Mouse (Mus musculus): ENCODE data around the gene 1700015F17Rik. TPM values are rescaled to one million over a fixed set of nuclear protein-coding genes. Genes with fewer than 3 reads are reported as not detected.

The 1700015F17Rik gene
- total and polyA plus RNA-seq, 3 experiments, result not detected

GRCm38 (mm10) chr5:5419992-5420455 is 58.9 kb downstream of the 1700015F17Rik start, which contains the start of gene Cdk14 (continued):
- TF ChIP-seq POLR2AphosphoS2 (IDR thresholded peaks at IDR 0.05; ENCODE audit: low read depth, low read length) (peak; percentile 78; the same call in 1 of the 2 replicates), IRF4 (IDR thresholded peaks at IDR 0.05; ENCODE audit: low read depth, low read length) (peak; percentile 81), ZC3H11A (IDR thresholded peaks at IDR 0.05; ENCODE audit: low read depth, low read length) (no peak), HCFC1 (IDR thresholded peaks at IDR 0.05; ENCODE audit: low read depth, low read length) (peak; percentile 85), POLR2A (IDR thresholded peaks at IDR 0.05; ENCODE audit: low read depth, low read length) (peak; percentile 95), MYC (IDR thresholded peaks at IDR 0.05; ENCODE audit: low read depth, low read length) (peak; percentile 86), RCOR1 (conservative IDR thresholded peaks at IDR 0.05; ENCODE audit: low read depth, low read length) (no peak; the same call in 1 of the 2 replicates), CHD1 (IDR thresholded peaks at IDR 0.05; ENCODE audit: low read depth, low read length) (no peak), MXI1 (IDR thresholded peaks at IDR 0.05; ENCODE audit: low read depth, low read length) (peak; percentile 81), JUN (IDR thresholded peaks at IDR 0.05; ENCODE audit: insufficient read depth, low read depth, low read length) (peak; percentile 84), MAZ (IDR thresholded peaks at IDR 0.05; ENCODE audit: low read depth, low read length) (peak; percentile 74; the same call in 1 of the 2 replicates), USF1 (IDR thresholded peaks at IDR 0.05; ENCODE audit: low read depth, low read length) (no peak), TCF12 (IDR thresholded peaks at IDR 0.05; ENCODE audit: low read depth, low read length) (0 out of 2 replicates have a peak, but pooled peaks have one; percentile 81), TBP (conservative IDR thresholded peaks at IDR 0.05; ENCODE audit: low read depth, low read length) (peak; percentile 93), ETS1 (conservative IDR thresholded peaks at IDR 0.05; ENCODE audit: low read depth, low read length) (peak; percentile 91)

GRCm38 (mm10) chr5:5419253-5419652 is 59.7 kb downstream of the 1700015F17Rik start:
- dilution Hi-C loops (cut with MboI; ENCODE audit: extremely low pct_ligation_motif_present, extremely low pct_unique_long_range_greater_than_20kb, low sequenced_read_pairs), result no loop called here
- Histone ChIP-seq H3K4me2 (ENCODE audit: insufficient read depth, low read depth, poor library complexity, severe bottlenecking) (peak overlapping the region; percentile 98), H3K27ac (ENCODE audit: insufficient read depth, low read depth) (peak overlapping the region; percentile 100), H3K36me3 (replicated peaks in 1 of 2; ENCODE audit: control insufficient read depth in 1 of 2, insufficient read depth in 1 of 2, low read length in 1 of 2) (no peaks in the 10 kb centered on the region), H3K9me3 (replicated peaks; ENCODE audit: low read length) (peaks cover 7% of the 10 kb centered on the region), H3K4me1 (ENCODE audit: control insufficient read depth in 1 of 2, insufficient read depth in 2 of 2) (peaks cover 13 to 46% of the 10 kb centered on the region in 2 experiments), H3K79me2 (replicated peaks; ENCODE audit: control insufficient read depth, extremely low read depth, insufficient read depth, poor library complexity, severe bottlenecking) (peaks cover 2% of the 10 kb centered on the region; the same call in 1 of the 2 replicates), H3K4me3 (replicated peaks in 1 of 3; ENCODE audit: low read depth in 2 of 3, low read length in 2 of 3, poor library complexity in 1 of 3) (peak overlapping the region; percentile 61 to 90 (median 67)), H3K9ac (ENCODE audit: insufficient read depth, low read depth) (peak overlapping the region; percentile 98), H3K27me3 (replicated peaks) (no peaks in the 10 kb centered on the region)
- peak; percentile 53 for DNase-seq (ENCODE audit: extremely low read depth)
- in situ Hi-C loops (cut with MboI; ENCODE audit: low pct_ligation_motif_present, low pct_unique_long_range_greater_than_20kb, low sequenced_read_pairs), result no loop called here
- TF ChIP-seq MAFK (IDR thresholded peaks at IDR 0.05; ENCODE audit: insufficient replicate concordance, low read length) (no peak), ZNF384 (IDR thresholded peaks at IDR 0.05; ENCODE audit: low read depth, low read length) (0 out of 2 replicates have a peak, but pooled peaks have one; percentile 18), CHD2 (IDR thresholded peaks at IDR 0.05; ENCODE audit: low read length) (no peak)

- dilution Hi-C loops (cut with MboI; ENCODE audit: extremely low pct_ligation_motif_present, extremely low pct_unique_long_range_greater_than_20kb, low sequenced_read_pairs) (no loop called here), in situ Hi-C loops (cut with MboI; ENCODE audit: low pct_ligation_motif_present, low pct_unique_long_range_greater_than_20kb, low sequenced_read_pairs) (no loop called here)
- no peaks in the 10 kb centered on the region for H3K27me3 ChIP-seq (replicated peaks)
- DNase-seq (ENCODE audit: extremely low read depth), result no peak
- no peaks in the 10 kb centered on the region for H3K9me3 ChIP-seq (replicated peaks; ENCODE audit: low read length)
- no peak overlapping the region for H3K9ac ChIP-seq (ENCODE audit: insufficient read depth, low read depth)
- H3K4me2 ChIP-seq (ENCODE audit: insufficient read depth, low read depth, poor library complexity, severe bottlenecking), result no peak overlapping the region
- H3K4me1 ChIP-seq (ENCODE audit: control insufficient read depth in 1 of 2, insufficient read depth in 2 of 2), result peaks cover 5 to 27% of the 10 kb centered on the region in 2 experiments
- H3K79me2 ChIP-seq (replicated peaks; ENCODE audit: control insufficient read depth, extremely low read depth, insufficient read depth, poor library complexity, severe bottlenecking), result peaks cover 2% of the 10 kb centered on the region; the same call in 1 of the 2 replicates
- peaks cover 2 to 4% of the 10 kb centered on the region in 2 experiments for H3K36me3 ChIP-seq (replicated peaks in 1 of 2; ENCODE audit: control insufficient read depth in 1 of 2, insufficient read depth in 1 of 2, low read length in 1 of 2)
- H3K4me3 ChIP-seq (replicated peaks in 1 of 3; ENCODE audit: low read depth in 2 of 3, low read length in 2 of 3, poor library complexity in 1 of 3), result no peak overlapping the region
- H3K27ac ChIP-seq (ENCODE audit: insufficient read depth, low read depth), result no peak overlapping the region
- TF ChIP-seq MEF2A (IDR thresholded peaks at IDR 0.05; ENCODE audit: borderline replicate concordance, low read depth, low read length), result no peak
- TF ChIP-seq ZC3H11A (IDR thresholded peaks at IDR 0.05; ENCODE audit: low read depth, low read length), result no peak
- TF ChIP-seq NELFE (IDR thresholded peaks at IDR 0.05; ENCODE audit: low read depth, low read length), result no peak
- no peak for TF ChIP-seq PAX5 (IDR thresholded peaks at IDR 0.05; ENCODE audit: low read length)
- no peak for TF ChIP-seq IRF4 (IDR thresholded peaks at IDR 0.05; ENCODE audit: low read depth, low read length)
- no peak for TF ChIP-seq GABPA (IDR thresholded peaks at IDR 0.05; ENCODE audit: insufficient replicate concordance, low read depth, low read length)
- no peak for TF ChIP-seq KAT2A (IDR thresholded peaks at IDR 0.05; ENCODE audit: insufficient replicate concordance, low read length)
- TF ChIP-seq ETS1 (conservative IDR thresholded peaks at IDR 0.05; ENCODE audit: low read depth, low read length), result no peak
- no peak for TF ChIP-seq SMC3 (IDR thresholded peaks at IDR 0.05; ENCODE audit: low read depth, low read length)
- no peak for TF ChIP-seq MAZ (IDR thresholded peaks at IDR 0.05; ENCODE audit: low read depth, low read length)
- TF ChIP-seq MYC (IDR thresholded peaks at IDR 0.05; ENCODE audit: low read depth, low read length), result no peak
- no peak for TF ChIP-seq JUN (IDR thresholded peaks at IDR 0.05; ENCODE audit: insufficient read depth, low read depth, low read length)
- TF ChIP-seq MXI1 (IDR thresholded peaks at IDR 0.05; ENCODE audit: low read depth, low read length), result no peak
- no peak for TF ChIP-seq NRF1 (IDR thresholded peaks at IDR 0.05; ENCODE audit: low read depth, low read length)
- TF ChIP-seq E2F4 (IDR thresholded peaks at IDR 0.05; ENCODE audit: insufficient replicate concordance, low read depth, low read length), result no peak
- no peak for TF ChIP-seq USF2 (conservative IDR thresholded peaks at IDR 0.05; ENCODE audit: low read depth, low read length)
- TF ChIP-seq MAFK (IDR thresholded peaks at IDR 0.05; ENCODE audit: insufficient replicate concordance, low read length), result no peak
- no peak for TF ChIP-seq SIN3A (IDR thresholded peaks at IDR 0.05; ENCODE audit: low read length)
- no peak for TF ChIP-seq ELF1 (IDR thresholded peaks at IDR 0.05; ENCODE audit: low read depth, low read length)
Measured at GRCm38 (mm10) chr5:5414835-5415234, 64.1 kb downstream of the 1700015F17Rik start.
